Mouse (Mus musculus) spleen, embryonic (tissue): ENCODE measurements around the gene Pigk.

Source experiments
- CTCF ChIA-PET: fragments of 350-600 bp; sonication (Branson Sonifier 250); formaldehyde crosslinking; loops from one replicate; lab custom pipeline; 2022; lab: Charles Lee

The Pigk gene

GRCm38 (mm10) chr3:152980431-152980830 is 266.5 kb downstream of the Pigk start:
- CTCF ChIA-PET = interaction anchor here (0.7 kb wide), 1 partner anchor 17 kb away, joined by 6 read pairs; no protein-coding TSS in a partner anchor

DNA sequence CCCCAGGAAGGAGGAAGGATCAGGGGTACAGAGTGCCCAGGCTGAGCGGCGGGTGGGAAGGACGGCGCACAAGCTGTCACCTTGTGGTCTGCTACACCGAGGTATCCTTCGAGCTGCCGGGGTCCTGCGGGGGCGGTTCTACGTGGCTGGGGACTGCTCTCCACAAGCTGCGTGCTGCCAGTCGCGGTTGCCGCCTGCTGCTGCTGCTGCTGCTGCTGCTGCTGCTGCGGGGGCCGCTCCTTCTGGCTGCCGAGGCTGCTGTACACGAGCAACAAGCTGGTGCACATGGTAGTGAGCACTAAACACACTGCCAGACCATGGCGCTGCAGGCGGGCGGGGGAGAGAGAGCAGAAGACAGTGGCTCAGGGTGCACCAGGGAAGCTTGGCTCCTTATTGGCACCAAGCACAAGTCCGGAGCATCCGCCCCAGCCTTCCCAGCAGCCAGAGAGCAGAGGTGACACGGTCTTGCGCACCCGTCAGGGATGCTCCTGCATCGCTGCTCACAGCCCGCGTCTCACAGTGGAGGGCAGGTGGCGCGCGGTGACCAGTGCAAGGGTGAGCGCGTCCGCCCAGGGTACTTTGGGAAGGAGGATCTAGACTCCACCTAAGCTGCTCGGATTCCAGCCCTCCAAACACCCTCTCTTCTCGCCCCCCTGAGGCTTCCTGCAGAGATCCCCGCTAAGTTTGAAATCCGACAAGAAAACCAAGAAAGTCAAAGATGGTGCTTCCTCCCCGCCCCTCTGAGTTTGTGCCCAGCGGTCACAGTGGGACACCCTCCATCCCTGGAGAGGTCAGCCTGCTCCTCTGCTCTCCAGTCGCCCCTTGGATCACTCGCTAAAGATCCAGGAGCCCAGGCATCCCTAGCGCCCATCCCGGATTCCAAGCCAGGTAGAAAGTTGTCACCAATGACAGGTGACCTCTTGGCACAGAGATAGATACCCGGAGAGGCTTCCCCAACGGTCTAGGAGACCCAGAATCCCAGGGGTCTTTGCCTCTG is 267.4 kb downstream of the Pigk start:
- CTCF ChIA-PET = interaction anchor here (0.7 kb wide), 1 partner anchor 18 kb away, joined by 6 read pairs; no protein-coding TSS in a partner anchor

GRCm38 (mm10) chr3:152981988-152982387 is 268.1 kb downstream of the Pigk start, which contains the start of gene St6galnac5:
St6galnac5 (minus strand) TSS chr3:152982246.
- CTCF ChIA-PET = no interaction called here

DNA sequence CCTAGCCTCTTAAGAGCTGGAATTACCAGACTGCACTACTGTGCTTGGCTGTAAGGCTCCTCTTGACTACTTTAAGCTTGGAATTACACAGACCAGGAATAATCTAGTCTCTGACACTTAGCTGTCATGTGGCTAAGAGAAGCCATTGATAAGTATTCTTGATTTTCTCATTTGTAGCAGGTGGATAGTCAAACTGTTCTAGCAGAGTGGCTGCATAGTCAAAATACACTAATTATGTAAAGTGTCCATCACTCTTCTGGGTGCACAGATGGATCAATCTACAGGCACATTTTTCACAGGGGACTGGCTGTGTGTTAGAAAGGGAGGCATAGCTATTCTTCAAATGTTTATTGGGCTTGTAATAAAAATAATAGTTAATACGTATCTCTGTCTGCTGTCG is 276.9 kb downstream of the Pigk start:
- CTCF ChIA-PET = no interaction called here

- CTCF ChIA-PET = no interaction called here
These were observed 279.7 kb downstream of the Pigk start for GRCm38 (mm10) chr3:152993608-152994007.

DNA sequence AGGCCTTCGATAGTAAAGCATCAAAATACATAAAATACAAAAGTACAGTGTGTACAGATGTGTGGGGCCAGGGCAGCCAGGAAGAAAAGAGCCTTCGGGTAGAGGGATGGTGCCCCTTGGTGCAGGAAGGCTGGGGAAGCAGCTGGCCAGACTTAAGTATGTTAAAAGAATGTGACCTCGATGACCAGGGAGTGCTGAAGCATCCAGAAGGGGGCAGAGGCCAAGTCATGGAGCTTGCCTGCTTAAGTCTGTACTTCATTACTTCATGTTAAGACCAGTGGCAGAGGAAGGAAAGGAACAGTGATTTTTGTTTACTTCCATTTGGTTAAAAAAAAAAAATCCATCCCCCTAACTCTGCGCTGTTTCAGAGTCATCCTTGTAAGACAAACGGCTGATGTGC is 284.2 kb downstream of the Pigk start:
- CTCF ChIA-PET = no interaction called here

GRCm38 (mm10) chr3:152998901-152999300 is 285.0 kb downstream of the Pigk start:
- CTCF ChIA-PET = no interaction called here

DNA sequence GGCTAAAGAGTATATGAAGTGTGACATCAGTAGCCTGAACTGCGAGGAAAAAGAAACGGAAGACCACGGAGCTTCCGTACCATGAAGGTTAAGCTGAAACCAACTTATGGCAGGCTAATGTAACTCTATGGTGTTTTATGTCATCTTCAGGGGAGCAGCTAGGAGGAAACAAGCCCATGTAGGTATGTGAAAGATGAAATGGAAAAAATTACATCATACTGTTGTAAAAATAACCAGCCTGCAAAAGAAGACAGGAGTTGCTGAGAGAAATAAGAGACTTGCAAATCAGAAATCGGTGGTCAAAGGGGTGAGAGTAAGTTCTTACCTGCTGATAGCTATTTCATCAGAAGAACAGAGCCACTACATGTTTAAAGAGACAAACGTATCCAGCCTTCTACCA is 293.0 kb downstream of the Pigk start:
- CTCF ChIA-PET = no interaction called here

DNA sequence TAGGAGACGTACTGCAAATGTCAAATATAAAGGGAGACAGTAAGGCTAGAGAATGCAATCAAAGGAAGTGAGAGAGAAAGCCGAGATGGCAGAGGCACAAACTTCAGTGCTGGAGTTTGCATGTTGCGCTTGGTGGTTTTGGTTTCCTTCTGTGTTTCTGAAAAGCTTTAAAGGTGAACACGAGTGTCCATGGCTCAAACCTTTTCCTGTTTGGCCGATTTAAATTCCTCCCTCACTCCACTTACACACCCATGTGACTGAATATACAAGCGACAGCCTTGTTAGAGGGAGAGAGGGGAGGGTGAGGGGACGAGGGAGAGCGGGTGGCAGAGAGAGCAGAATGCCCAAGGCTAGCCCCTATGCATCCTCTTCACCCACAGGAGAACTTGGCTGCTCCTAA is 302.5 kb downstream of the Pigk start:
- CTCF ChIA-PET = no interaction called here

GRCm38 (mm10) chr3:153018051-153018450 is 304.2 kb downstream of the Pigk start:
- CTCF ChIA-PET = no interaction called here

DNA sequence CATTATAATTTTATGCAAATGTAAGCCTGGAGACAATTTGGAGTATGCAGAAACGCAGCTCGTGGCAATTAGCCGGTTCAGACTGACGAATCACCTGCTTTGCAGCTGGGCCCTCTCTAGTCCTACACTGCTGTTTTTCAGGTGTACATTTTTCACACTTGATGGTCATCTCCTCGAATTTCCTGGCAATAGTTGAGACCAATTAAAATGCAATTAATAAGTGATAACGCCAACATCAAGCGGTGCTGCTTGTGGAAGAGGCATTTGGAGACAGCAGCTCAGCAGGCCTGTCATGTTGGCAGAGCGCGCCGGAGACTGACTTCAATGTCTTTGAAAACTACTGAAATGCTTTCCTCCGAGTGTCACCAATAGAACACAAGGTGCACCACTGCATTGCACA is 310.1 kb downstream of the Pigk start:
- CTCF ChIA-PET = no interaction called here
